Mouse (Mus musculus): ENCODE results near the gene Rorc. TPM values are rescaled to one million over a fixed set of nuclear protein-coding genes. Genes with fewer than 3 reads are reported as not detected.

The Rorc gene
- total RNA-seq, 1 experiment, result not detected

DNA sequence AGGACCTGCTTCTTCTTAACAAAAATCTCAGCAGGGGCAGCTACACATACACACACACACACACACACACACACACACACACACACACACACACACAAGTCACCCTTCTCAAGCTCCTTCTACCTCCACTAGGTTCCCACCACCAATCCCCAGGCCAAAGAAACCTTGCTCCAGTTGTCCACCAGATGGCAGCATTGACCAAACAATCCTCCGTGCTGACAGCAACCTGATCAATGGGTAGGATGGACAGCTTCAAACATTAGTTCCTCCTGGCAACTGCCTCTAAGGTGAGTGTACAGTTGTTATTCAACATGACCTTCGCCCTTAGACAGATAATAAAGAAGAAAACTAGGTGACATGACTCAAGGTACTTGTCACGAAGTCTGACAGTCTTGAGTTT, 5.8 kb upstream of the Rorc start:
- DNase-seq (ENCODE audit: low read depth, low spot score), result peak; percentile 76
- Histone ChIP-seq H3K27ac (ENCODE audit: insufficient read depth, low read depth, low read length, poor library complexity, severe bottlenecking) (no peak overlapping the region), H3K9ac (ENCODE audit: insufficient read depth, low read depth, low read length, poor library complexity, severe bottlenecking) (no peak overlapping the region), H3K4me3 (ENCODE audit: insufficient read depth in 1 of 2, low read depth in 1 of 2, low read length in 2 of 2, poor library complexity in 1 of 2, severe bottlenecking in 1 of 2) (no peak overlapping the region), H3K36me3 (ENCODE audit: control insufficient read depth, insufficient read depth, low read length, poor library complexity, severe bottlenecking) (no peaks in the 10 kb centered on the region), H3K9me3 (ENCODE audit: control insufficient read depth, insufficient read depth, low read depth, low read length) (no peaks in the 10 kb centered on the region), H3K4me1 (ENCODE audit: control insufficient read depth in 2 of 2, insufficient read depth in 2 of 2, low read length in 2 of 2, poor library complexity in 1 of 2) (peaks cover 0 to 3% of the 10 kb centered on the region in 2 experiments; a peak in 1 of 4 replicates)
- TF ChIP-seq ZC3H11A (IDR thresholded peaks at IDR 0.05; ENCODE audit: borderline replicate concordance, low read depth, low read length) (peak; percentile 84; the same call in 1 of the 2 replicates), MAFK (IDR thresholded peaks at IDR 0.05; ENCODE audit: insufficient read depth, low read depth, low read length) (no peak)
- in situ Hi-C loops (cut with MboI; ENCODE audit: low sequenced_read_pairs in 2 of 2, unreplicated experiment in 2 of 2), result no loop called here

DNA sequence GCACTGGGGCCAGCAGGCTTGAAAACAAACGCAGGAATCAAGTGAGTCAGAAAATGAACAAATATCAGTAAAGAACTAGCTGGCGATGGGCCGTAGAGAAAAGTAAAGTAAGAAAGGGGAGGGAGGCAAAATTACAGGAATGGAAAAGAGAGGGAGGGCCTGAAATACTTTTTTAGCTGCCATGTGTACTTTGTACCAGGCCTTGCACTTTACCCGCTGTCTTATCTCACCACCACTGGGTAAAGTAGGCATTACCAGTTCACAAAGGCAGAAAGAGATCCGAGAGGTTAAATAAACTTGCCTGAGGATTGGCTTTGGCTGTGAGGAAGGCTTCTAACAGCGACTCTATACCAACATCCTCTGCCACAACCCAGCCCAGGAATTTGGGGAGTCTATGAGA, 5.1 kb upstream of the Rorc start:
- no peak for TF ChIP-seq CHD2 (IDR thresholded peaks at IDR 0.05; ENCODE audit: low read depth, low read length)
- no peak for TF ChIP-seq HCFC1 (IDR thresholded peaks at IDR 0.05; ENCODE audit: borderline replicate concordance, insufficient read depth, low read length)
- no peak for TF ChIP-seq MAFK (IDR thresholded peaks at IDR 0.05; ENCODE audit: insufficient read depth, low read depth, low read length)
- no peak for TF ChIP-seq ZNF384 (IDR thresholded peaks at IDR 0.05; ENCODE audit: low read depth, low read length)
- TF ChIP-seq ZC3H11A (IDR thresholded peaks at IDR 0.05; ENCODE audit: borderline replicate concordance, low read depth, low read length), result no peak
- in situ Hi-C loops (cut with MboI; ENCODE audit: low sequenced_read_pairs in 2 of 2, unreplicated experiment in 2 of 2), result no loop called here
- H3K9ac ChIP-seq (ENCODE audit: insufficient read depth, low read depth, low read length, poor library complexity, severe bottlenecking), result no peak overlapping the region
- H3K4me3 ChIP-seq (ENCODE audit: insufficient read depth in 1 of 2, low read depth in 1 of 2, low read length in 2 of 2, poor library complexity in 1 of 2, severe bottlenecking in 1 of 2), result no peak overlapping the region
- no peak overlapping the region for H3K27ac ChIP-seq (ENCODE audit: insufficient read depth, low read depth, low read length, poor library complexity, severe bottlenecking)
- peaks cover 0 to 3% of the 10 kb centered on the region in 2 experiments; a peak in 1 of 4 replicates for H3K4me1 ChIP-seq (ENCODE audit: control insufficient read depth in 2 of 2, insufficient read depth in 2 of 2, low read length in 2 of 2, poor library complexity in 1 of 2)
- DNase-seq (ENCODE audit: low read depth, low spot score), result no peak
- H3K36me3 ChIP-seq (ENCODE audit: control insufficient read depth, insufficient read depth, low read length, poor library complexity, severe bottlenecking), result no peaks in the 10 kb centered on the region
- no peaks in the 10 kb centered on the region for H3K9me3 ChIP-seq (ENCODE audit: control insufficient read depth, insufficient read depth, low read depth, low read length)

DNA sequence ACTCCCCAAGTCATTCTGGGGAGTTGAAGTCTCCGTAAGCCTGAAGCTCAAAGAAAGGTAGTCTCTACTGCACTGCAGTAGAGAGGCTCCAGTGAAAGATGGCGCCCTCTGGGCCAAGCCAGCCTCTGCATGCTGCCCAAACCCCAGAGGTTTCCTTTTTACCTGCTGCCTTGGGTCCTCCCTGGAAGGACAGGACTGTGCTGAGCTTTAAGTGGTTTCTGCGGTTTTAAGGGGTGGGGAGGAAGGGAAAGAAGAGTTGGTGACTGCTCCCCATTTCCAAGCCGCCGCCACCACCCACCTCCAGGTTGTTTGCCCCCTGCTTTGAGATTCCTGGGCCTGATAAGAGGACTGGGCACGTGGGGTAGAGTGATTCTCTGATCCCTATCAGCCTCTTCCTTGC, 4.0 kb upstream of the Rorc start:
- Histone ChIP-seq H3K4me1 (ENCODE audit: control insufficient read depth in 2 of 2, insufficient read depth in 2 of 2, low read length in 2 of 2, poor library complexity in 1 of 2) (peaks cover 0 to 7% of the 10 kb centered on the region in 2 experiments; a peak in 2 of 4 replicates), H3K9me3 (ENCODE audit: control insufficient read depth, insufficient read depth, low read depth, low read length) (no peaks in the 10 kb centered on the region), H3K4me3 (ENCODE audit: insufficient read depth in 1 of 2, low read depth in 1 of 2, low read length in 2 of 2, poor library complexity in 1 of 2, severe bottlenecking in 1 of 2) (no peak overlapping the region), H3K36me3 (ENCODE audit: control insufficient read depth, insufficient read depth, low read length, poor library complexity, severe bottlenecking) (no peaks in the 10 kb centered on the region), H3K27ac (ENCODE audit: insufficient read depth, low read depth, low read length, poor library complexity, severe bottlenecking) (no peak overlapping the region), H3K9ac (ENCODE audit: insufficient read depth, low read depth, low read length, poor library complexity, severe bottlenecking) (no peak overlapping the region)
- in situ Hi-C loops (cut with MboI; ENCODE audit: low sequenced_read_pairs in 2 of 2, unreplicated experiment in 2 of 2), result no loop called here
- no peak for DNase-seq (ENCODE audit: low read depth, low spot score)
- TF ChIP-seq ZNF384 (IDR thresholded peaks at IDR 0.05; ENCODE audit: low read depth, low read length) (no peak), ZC3H11A (IDR thresholded peaks at IDR 0.05; ENCODE audit: borderline replicate concordance, low read depth, low read length) (no peak), HCFC1 (IDR thresholded peaks at IDR 0.05; ENCODE audit: borderline replicate concordance, insufficient read depth, low read length) (no peak), MAFK (IDR thresholded peaks at IDR 0.05; ENCODE audit: insufficient read depth, low read depth, low read length) (no peak), CHD2 (IDR thresholded peaks at IDR 0.05; ENCODE audit: low read depth, low read length) (no peak)

DNA sequence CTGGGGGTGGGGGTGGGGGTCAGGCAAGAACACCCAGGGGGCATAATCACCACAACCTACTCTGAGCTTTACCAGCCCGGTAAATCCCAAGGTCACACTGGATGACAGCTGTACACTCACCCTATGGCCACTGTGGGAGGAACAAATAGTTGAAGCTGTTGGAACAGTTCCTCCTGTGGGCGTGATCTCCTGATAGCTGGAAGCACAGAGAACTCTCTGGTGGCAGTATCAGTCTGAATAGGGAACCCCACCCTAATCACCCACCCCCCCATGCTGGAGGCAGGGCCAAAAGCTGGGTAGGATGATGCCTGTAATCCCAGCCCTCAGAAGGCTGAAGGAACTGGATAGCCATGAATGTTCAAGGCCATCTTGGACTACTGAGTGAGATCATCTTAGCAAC, 2.9 kb upstream of the Rorc start:
- peaks cover 0 to 9% of the 10 kb centered on the region in 2 experiments; a peak in 2 of 4 replicates for H3K4me1 ChIP-seq (ENCODE audit: control insufficient read depth in 2 of 2, insufficient read depth in 2 of 2, low read length in 2 of 2, poor library complexity in 1 of 2)
- H3K36me3 ChIP-seq (ENCODE audit: control insufficient read depth, insufficient read depth, low read length, poor library complexity, severe bottlenecking), result no peaks in the 10 kb centered on the region
- no peak overlapping the region for H3K9ac ChIP-seq (ENCODE audit: insufficient read depth, low read depth, low read length, poor library complexity, severe bottlenecking)
- H3K27ac ChIP-seq (ENCODE audit: insufficient read depth, low read depth, low read length, poor library complexity, severe bottlenecking), result no peak overlapping the region
- DNase-seq (ENCODE audit: low read depth, low spot score), result no peak
- no peak for TF ChIP-seq ZC3H11A (IDR thresholded peaks at IDR 0.05; ENCODE audit: borderline replicate concordance, low read depth, low read length)
- in situ Hi-C loops (cut with MboI; ENCODE audit: low sequenced_read_pairs in 2 of 2, unreplicated experiment in 2 of 2), result no loop called here
- H3K9me3 ChIP-seq (ENCODE audit: control insufficient read depth, insufficient read depth, low read depth, low read length), result no peaks in the 10 kb centered on the region
- no peak overlapping the region for H3K4me3 ChIP-seq (ENCODE audit: insufficient read depth in 1 of 2, low read depth in 1 of 2, low read length in 2 of 2, poor library complexity in 1 of 2, severe bottlenecking in 1 of 2)

DNA sequence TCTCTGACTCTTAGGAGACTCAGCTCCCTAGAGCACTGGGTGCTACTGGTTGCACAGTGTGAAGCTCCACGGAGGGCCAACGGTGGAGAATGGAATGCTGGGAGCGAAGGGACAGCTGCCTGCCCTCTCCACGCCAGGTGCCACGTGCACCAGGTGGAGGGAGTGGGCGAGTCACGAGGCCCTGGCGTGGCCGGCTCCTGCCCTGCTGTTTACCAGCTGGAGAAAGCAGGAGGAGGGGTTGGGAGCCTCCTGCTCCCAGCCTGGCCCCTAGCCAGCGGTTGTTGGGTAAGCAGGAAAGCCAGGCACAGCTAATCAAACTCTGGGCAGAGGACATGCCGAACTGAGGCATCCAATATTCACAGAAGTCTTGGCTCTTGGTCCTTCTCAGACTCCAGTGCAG, 957 bp upstream of the Rorc start:
- TF ChIP-seq ZNF384 (IDR thresholded peaks at IDR 0.05; ENCODE audit: low read depth, low read length), result no peak
- no peak for TF ChIP-seq HCFC1 (IDR thresholded peaks at IDR 0.05; ENCODE audit: borderline replicate concordance, insufficient read depth, low read length)
- no peak for TF ChIP-seq MAFK (IDR thresholded peaks at IDR 0.05; ENCODE audit: insufficient read depth, low read depth, low read length)
- TF ChIP-seq ZC3H11A (IDR thresholded peaks at IDR 0.05; ENCODE audit: borderline replicate concordance, low read depth, low read length), result no peak
- no peak for TF ChIP-seq CHD2 (IDR thresholded peaks at IDR 0.05; ENCODE audit: low read depth, low read length)
- Histone ChIP-seq H3K9ac (ENCODE audit: insufficient read depth, low read depth, low read length, poor library complexity, severe bottlenecking) (no peak overlapping the region), H3K36me3 (ENCODE audit: control insufficient read depth, insufficient read depth, low read length, poor library complexity, severe bottlenecking) (no peaks in the 10 kb centered on the region), H3K9me3 (ENCODE audit: control insufficient read depth, insufficient read depth, low read depth, low read length) (no peaks in the 10 kb centered on the region), H3K27ac (ENCODE audit: insufficient read depth, low read depth, low read length, poor library complexity, severe bottlenecking) (no peak overlapping the region), H3K4me3 (ENCODE audit: insufficient read depth in 1 of 2, low read depth in 1 of 2, low read length in 2 of 2, poor library complexity in 1 of 2, severe bottlenecking in 1 of 2) (no peak overlapping the region), H3K4me1 (ENCODE audit: control insufficient read depth in 2 of 2, insufficient read depth in 2 of 2, low read length in 2 of 2, poor library complexity in 1 of 2) (peaks cover 0 to 9% of the 10 kb centered on the region in 2 experiments; a peak in 2 of 4 replicates)
- no peak for DNase-seq (ENCODE audit: low read depth, low spot score)
- in situ Hi-C loops (cut with MboI; ENCODE audit: low sequenced_read_pairs in 2 of 2, unreplicated experiment in 2 of 2), result no loop called here
